Mouse (Mus musculus): ENCODE results near the gene Tgfb2.

Gene Tgfb2

DNA sequence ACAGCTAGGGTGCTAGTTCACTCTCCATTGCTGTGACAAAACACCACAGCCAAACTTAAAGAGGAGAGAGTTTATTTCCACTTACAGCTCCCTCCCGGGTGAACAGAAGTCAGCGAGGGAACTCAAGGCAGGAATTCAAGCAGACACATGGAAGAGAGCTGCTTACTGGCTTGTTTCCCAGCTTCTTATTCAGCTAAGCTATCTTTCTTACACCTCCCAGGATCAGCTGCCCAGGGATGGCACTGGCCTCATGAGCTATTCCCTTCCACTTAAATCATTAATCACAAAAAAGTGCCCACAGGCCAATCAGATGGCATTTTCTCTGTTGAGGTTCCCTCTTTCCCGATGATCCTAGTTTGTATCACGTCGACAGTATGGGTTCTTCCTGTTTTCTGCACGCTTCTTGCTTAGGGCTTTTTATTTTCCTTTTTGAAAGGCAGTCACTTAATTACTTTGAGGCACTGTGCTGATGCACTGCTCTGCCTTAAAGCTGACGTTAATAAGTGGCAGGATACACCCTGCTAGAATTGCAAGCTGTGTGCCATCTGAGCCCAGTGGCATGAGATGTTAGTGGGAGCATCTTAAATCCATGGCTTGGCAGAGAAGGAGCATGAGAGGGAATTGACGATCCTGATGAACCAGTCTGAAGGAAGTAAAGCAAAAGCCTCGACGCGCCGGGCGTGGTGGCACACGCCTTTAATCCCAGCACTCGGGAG lies 44.4 kb downstream of the Tgfb2 start:
- in situ Hi-C loops (cut with MboI; ENCODE audit: unreplicated experiment in 2 of 2), result no loop called here

DNA sequence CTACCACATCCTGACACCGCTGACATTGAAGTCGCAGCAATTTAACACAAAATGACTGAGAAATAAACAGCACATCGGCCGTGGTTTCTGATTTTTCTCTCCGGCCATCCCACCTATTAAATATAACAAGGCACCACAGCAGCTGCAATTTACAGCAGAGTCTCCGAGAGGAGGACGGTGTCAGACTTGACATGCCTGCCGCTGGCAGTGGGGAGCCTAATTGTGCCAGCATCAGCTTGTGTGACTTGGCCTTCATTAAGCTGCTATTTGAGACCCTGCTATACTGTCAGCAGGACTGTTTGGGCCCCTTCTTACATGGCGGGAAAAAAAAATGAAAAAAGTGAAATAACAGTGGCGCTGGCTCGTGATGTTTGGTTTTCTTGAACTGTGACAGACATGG lies 47.0 kb downstream of the Tgfb2 start:
- in situ Hi-C loops (cut with MboI; ENCODE audit: unreplicated experiment in 2 of 2), result no loop called here

DNA sequence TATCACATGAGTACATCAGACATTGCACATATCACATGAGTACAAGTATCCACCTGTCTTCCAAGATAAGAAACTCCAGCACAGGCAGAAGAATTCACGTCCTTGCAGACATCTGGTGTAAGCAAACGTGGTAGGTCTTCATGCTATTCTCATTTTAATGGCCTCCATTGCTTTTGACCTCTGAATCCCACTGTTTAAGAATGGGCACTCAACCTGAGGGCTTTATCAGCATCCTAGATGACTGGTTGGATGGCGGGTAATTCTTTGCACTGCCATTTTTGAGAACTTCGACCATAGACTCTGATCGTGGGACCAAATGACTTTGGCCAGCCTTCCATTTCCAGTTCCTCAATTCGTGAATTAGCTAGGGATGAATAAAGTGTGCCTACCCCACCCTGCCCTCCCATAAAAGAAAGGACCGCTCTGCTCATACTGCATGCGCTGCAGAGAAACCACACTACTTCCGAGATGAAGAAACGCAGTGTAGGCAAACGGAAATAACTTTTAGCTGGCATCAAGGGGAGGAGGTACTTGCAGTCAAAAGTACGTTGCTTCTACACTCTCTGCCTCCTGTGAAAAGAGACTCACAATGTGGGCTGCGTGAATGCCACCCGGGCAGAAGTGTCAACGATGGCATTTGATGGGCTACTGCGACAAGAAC lies 48.1 kb downstream of the Tgfb2 start:
- in situ Hi-C loops (cut with MboI; ENCODE audit: unreplicated experiment in 2 of 2), result no loop called here

DNA sequence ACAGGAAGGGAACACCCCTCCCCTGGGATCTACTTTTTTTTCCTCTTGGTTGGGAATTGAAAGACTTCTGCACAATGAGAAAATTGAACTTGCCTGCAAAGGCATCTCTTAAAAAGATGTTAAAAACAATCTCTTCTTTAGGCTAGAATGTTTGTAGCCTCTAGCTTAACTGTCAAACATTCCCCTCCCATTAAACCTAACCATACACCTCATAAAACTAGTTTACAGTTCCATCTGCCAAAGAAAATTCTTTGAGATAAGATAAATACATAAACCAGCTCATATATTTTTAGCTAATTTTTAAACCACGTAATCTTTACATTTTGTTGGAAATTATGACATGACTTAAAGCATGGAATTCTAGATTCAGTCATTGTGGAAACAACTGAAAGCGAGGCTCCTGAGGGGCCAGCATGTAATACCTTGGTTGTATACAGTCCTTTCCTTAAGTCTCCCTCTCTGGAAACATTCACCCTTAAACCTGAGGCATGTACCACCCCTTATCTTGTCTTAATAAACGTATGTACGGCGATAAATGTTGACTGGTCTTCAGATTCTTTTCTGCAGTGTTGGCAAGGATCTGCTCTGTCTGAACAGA lies 49.0 kb downstream of the Tgfb2 start:
- in situ Hi-C loops (cut with MboI; ENCODE audit: unreplicated experiment in 2 of 2), result no loop called here

DNA sequence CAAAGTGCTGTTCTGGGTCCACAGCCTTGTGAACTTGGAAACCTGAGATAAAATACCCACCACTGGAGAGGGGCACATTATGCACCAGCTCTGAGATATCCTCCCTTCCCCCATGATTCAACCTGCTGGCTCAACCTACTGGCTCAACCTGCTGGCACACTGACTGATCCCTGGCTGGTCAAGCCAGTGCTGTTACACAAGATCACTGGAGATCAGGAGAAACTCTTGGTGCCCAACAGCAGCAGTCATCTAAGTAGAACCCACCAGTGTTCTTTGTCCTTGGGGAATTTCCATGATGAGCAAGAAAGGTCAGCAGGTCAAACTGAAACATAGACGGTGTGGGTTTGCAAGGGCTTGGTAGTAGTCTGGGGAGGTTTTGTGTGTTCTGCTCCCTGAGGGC lies 49.6 kb downstream of the Tgfb2 start:
- in situ Hi-C loops (cut with MboI; ENCODE audit: unreplicated experiment in 2 of 2), result no loop called here

DNA sequence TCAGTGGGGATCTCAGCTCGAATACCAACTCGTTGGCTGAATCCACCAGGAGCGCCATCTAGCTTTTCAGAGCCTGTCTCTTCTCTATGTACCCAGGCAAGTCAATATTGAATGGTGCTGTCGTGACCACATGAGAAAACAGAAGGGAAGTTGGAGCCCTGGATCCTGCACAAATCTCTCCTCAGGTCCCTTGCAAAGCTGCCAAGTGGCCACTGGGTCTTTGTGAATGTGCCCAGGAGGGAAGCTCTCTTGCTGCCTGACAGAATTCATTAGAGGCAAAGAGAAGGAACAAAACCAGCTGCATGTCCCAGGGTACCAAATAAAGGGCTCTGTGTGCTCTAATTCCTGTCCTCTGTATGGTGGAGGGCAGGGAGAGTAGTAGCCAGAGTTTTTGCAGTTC lies 50.7 kb downstream of the Tgfb2 start:
- in situ Hi-C loops (cut with MboI; ENCODE audit: unreplicated experiment in 2 of 2), result no loop called here

DNA sequence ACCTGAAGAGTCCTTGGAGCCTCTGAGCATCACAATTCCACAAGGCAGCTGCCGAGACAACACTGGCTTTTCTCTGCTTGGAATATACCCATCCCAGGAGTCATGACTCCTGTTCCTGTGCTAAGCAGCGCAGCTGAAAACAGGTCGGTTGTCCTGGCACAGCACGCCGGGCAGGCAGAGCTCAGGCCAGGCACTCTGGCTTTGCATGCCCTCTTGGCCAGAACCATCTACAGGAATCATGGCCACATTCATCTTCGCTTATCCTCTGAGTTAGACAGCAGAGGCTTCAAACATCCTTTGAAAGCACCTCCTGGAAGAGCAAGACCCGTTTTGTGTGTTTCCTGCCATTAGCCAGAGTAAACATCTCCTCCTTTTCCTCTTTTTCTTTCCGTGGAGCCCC lies 53.6 kb downstream of the Tgfb2 start:
- in situ Hi-C loops (cut with MboI; ENCODE audit: unreplicated experiment in 2 of 2), result no loop called here

DNA sequence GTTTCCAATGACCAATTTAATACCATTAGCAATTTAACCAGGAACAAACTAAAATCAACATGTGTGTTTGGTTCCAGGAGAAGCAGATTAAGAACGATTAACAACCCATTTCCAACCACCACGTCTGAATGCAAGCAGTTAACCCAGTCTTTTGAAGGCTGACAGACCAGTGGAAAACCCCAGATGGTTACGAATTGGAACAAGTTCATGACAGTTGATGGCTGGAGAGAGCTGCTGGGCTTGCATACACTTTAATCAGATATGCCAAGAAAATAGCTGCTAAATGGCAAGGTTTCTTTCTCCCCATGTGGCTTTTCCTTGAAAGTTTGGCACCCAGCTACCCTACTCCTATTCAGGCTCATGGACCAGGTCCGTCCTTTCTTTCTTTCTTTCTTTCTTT lies 55.8 kb downstream of the Tgfb2 start:
- in situ Hi-C loops (cut with MboI; ENCODE audit: unreplicated experiment in 2 of 2), result no loop called here

DNA sequence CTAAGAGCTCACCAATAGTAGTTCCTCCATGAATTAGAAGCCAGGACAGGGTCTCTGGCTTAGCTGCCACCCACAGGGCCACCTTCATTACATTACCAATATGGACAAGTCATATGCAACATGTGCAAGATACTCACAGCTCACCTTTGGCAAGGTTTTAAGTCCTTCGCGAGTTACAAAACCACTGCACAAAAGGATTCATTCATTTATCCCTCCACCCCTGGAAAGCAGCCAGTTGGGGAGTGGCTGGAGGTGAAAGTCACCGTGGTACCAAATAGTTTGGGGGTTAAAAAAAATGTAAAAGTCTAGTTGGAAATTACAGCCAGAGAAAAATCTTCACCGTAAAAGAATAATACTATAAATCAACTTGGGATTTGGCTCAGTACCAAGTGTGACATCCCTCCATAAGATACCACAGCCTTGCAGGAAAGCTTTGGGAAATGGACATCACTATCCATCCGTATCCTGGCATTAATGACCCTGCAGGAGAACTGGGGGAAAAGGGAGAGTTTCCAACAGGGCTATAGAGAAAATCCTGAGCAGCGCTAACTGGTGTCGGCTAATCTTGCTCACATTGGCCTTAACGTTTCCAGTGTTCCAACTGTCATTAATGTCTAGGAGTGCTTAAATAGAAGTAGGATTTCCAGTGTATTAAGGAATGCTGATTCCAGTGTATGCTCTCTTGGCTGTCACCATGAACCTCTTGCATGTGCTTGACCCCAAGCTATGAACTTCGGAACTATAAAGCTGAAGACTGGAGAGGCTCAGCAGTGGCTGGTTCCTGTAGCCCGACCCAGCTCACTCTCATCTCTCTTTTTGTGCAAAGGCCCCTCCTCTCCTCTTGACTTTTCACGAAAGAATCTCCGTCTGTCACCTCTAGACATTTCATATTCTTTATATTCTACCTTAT lies 68.2 kb downstream of the Tgfb2 start:
- in situ Hi-C loops (cut with MboI; ENCODE audit: unreplicated experiment in 2 of 2), result no loop called here

DNA sequence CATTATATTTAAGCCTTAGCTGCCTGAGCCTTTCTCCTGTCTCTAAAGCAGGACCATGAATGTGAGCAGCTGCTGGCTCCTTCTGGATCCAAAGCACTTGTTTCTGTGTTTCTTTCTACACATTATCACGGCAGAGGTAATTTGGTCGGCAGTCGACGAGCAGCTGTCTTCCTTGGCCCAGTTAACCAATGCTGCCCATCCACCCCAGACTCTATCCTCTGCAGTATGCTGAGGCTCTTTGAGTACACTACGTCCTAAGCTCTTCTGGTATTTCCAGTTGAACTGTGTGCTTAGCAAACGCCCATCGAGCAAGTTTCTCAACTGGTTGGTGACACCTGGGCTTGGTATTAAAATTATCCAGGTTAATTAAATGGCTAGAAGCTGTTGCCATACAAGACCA lies 70.7 kb downstream of the Tgfb2 start:
- in situ Hi-C loops (cut with MboI; ENCODE audit: unreplicated experiment in 2 of 2), result no loop called here

DNA sequence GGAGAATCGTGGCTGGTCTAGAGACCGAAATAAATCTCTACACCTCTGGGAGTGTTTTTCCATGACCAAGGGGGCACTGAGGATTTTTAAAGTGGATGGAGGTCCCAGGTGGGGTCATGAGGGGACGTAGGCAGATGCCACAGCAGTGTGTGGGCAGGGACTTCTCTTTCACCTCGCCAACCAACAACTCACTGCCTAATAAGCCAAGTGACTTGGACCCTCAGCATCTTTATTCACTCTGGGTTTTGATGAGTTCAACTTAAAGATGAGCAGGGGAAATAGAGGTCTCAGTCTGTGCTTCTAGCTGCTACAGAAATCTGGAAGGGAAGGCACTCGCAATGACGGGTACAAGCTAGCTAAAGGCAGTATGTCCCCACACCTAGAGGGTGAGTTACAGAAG lies 74.3 kb downstream of the Tgfb2 start:
- in situ Hi-C loops (cut with MboI; ENCODE audit: unreplicated experiment in 2 of 2), result no loop called here

DNA sequence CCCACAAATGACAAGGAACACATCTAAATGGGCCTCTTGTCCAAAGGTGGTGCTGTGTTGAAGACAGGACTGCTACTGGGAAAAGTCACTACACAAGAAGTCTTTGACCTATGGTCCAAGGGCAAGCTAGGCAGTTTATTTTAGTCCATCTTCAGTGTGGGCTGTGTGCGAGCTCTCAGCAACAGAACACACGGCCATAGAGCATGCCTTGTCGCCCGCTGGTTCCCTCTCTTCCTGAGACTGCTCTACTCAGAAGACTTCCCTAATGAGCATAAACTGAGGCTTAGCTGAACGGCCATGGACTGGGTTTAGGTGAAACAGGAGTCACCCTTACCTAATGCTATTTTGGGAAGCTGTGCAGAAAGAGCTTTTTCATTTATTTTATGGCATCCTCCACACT lies 74.8 kb downstream of the Tgfb2 start:
- in situ Hi-C loops (cut with MboI; ENCODE audit: unreplicated experiment in 2 of 2), result no loop called here

DNA sequence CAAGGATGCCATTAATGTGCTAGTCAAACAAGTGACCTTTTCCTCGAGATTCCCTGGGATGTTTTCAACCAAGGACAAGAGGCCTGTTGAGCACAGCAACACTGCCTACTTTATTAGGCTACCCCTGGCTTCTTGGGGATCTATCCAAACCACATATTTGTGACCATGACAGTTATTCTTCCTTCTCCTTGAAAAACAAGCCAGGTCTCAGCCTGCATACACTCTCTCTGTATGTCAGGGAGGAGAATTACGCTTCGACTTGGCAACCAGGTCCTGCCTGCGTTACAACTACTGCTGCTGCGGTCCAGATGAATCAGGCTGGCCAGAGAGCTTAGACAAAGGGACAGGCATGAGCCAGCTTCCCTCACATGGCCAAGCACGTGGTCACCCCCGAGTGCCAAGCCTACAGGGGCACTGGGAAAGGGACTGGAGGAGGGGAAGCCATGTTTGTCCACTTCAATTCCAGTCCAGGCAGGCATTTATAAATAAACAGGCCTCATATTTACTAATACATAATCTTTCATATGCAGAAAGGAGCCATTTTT lies 78.3 kb downstream of the Tgfb2 start:
- in situ Hi-C loops (cut with MboI; ENCODE audit: unreplicated experiment in 2 of 2), result no loop called here

DNA sequence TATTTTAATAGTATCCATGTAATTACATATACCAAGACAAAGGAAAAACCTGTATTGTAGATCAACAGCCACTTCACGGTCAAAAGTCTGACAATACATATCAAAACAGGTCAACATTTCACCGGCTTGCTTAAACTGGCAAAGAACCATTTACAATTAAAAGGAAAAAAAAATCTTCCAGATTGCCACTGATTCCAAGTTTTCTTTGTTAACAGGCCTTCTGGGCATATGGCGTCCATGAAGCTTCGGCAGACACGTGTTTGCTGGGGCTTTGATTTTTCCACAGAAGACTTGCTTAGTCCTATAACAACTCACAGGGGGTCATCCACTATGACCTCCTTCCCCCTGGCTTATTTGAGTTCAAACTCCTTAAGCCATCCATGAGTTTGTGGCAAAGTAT lies 81.3 kb downstream of the Tgfb2 start:
- in situ Hi-C loops (cut with MboI; ENCODE audit: unreplicated experiment in 2 of 2), result no loop called here

DNA sequence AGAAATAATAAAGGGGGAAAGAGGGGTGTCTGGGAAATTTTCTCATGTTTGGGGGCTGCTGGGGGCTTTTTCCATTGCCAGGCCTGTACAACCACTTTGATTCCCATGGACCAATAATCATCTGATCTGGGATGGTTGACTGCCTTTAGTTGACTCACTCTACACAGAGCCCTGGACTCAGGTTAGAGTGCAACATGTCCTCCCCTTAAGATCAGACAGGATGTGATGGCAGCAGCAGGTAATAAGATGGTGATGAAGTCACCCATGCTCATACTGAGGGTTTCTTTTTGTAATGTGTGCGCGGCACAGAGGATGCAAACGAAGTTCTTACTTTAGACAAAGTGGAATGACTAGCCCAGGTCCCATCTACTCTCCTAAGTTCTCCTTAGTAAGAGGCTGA lies 84.0 kb downstream of the Tgfb2 start:
- in situ Hi-C loops (cut with MboI; ENCODE audit: unreplicated experiment in 2 of 2), result no loop called here

DNA sequence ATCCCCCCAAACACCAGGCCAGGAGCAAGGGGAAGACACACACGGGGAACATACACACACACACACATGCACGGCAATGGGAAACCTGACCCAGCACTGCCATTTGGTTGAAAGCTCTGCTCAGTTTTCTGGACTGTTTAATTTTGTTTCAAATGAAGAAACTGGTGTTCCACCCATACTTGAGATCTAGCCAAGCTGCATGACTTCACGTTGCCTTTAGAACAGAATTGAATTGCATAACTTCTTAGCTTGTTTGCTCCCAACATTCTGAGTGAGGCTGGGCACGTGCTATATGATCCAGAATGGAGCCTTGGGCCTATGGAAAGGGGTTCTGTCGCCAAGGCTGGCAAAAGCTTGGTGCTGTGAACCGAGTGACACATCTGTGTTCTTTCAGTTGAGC lies 87.5 kb downstream of the Tgfb2 start:
- in situ Hi-C loops (cut with MboI; ENCODE audit: unreplicated experiment in 2 of 2), result no loop called here

DNA sequence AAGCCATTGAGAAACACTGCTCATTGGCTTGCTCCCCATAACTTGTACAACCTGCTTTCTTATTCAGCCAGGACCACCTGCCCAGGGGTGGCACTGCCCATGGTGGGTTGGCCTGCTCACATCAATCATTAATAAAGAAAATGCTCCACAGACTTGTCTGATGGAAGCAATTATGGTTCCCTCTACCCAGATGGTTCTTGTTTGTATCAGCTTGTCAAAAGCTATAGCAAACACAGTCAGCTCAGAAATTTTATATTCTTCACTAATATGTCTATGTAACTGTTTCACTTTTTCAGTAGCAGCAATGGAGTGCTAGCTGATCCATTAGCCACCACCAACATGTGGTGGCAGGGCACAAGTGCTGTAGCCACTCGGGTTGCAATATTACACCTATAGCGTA lies 94.4 kb downstream of the Tgfb2 start:
- in situ Hi-C loops (cut with MboI; ENCODE audit: unreplicated experiment in 2 of 2), result no loop called here

DNA sequence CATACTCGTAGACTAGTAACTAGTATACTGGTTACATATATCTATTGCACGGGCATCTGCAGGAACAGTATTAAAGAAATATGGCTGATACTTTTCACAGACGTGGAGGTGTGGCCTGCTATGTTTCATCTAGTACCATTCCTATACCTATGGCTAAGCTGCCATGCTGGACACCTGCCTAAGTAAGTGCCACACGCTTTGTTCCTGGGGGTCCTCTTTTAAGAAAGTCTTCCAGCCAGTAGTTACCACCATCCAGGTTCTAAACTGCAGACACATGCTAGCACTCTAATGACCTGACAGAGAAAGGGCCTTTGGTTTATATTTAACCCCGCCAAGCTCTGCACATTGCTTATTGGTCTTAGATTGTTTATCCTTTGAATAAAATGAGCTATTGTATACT lies 95.3 kb downstream of the Tgfb2 start:
- in situ Hi-C loops (cut with MboI; ENCODE audit: unreplicated experiment in 2 of 2), result no loop called here

DNA sequence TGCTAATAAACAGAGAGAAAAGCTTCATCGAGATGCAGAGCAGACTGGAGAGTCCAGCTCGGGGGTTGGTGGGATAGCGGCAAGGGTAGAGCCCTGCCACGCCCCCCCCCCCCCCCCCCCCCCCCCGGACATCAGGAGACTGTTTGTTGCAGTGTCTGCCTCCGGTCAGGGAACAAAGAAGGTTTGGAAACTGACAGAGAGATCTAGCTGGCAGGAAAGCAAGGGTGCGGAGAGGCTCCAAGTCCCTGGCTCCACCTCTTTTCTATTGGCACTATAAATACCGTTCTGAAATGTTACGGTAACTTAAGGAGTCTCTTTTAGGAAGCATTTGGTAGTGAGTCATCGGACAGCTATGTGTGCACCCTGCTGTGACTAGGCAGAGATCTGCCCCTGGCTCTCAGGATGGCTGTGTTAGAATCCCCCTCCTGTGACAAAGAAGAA lies 96.0 kb downstream of the Tgfb2 start:
- in situ Hi-C loops (cut with MboI; ENCODE audit: unreplicated experiment in 2 of 2), result no loop called here

DNA sequence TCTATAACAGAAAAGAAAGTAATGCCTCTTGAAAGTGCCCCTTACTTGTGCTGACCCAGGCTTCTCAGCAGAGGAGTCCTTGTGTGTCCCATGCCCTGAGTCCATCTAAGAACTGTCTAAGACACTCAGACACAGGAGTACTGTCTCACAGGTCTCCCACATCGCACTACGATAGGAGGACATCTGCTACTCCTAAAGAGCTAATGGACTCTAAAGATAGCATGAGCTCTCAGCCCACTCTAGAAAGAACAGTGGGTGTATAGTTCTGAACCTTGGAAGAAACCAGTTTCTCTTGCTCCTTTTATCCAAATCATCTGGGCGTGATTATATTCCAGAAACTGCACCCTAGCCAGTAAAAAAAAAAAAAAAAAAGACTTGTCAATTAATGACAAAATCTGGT lies 97.7 kb downstream of the Tgfb2 start:
- in situ Hi-C loops (cut with MboI; ENCODE audit: unreplicated experiment in 2 of 2), result no loop called here

DNA sequence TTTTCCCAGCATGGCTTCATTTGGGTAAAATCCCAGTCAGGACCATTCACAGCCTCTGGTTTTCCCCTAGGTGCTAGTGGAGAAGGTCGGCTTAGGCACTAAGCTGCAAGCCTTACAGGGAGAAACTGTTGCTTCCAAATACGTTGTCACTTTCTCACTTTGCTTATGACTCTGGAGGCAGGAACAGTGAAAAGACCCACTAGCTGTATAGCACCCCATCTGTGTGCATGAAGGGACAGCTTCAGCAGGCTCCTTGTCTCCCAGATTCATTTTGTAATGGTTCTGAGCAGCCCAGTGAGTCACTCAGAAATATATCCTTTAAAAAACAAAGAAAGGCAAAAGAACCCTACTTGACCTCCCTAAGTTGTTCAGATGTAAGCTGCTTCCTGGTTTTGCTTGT lies 100.2 kb downstream of the Tgfb2 start:
- in situ Hi-C loops (cut with MboI; ENCODE audit: unreplicated experiment in 2 of 2), result no loop called here

Measured in v-Abl transformed pro-B cells (cell line).